Mouse (Mus musculus) midbrain, embryonic 14.5 days (tissue): ENCODE measurements at regions not wholly inside any gene's neighbourhood (a gene's known extent, or its start where the extent isn't known, plus 50 kb on each side); places are given as distances from the start of the nearest gene placed in this dataset.

Experiments used
- ATAC-seq: fragments of 200-750 bp; cut with Nextera tagmentation; 2 replicates; pipeline ENCODE4 v1.8.0; 2017; ENCODE audit warnings: moderate number of reproducible peaks, moderate library complexity; ENCODE audit not compliant: low FRiP score, low TSS enrichment
- DNase-seq: peaks from one replicate; pipeline ENCODE4 v3.0.0-alpha.2; 2015
- H3K27ac ChIP-seq: fragments of 300-500 bp; sonication (generic); replicated peaks from 2 replicates; pipeline ENCODE4 v1.5.1; 2014; ENCODE audit warnings: mild to moderate bottlenecking, low read depth, low read length, moderate library complexity
- H3K27me3 ChIP-seq: fragments of 300-500 bp; sonication (generic); 2 replicates; pipeline ENCODE4 v1.6.1; 2014; ENCODE audit warnings: low read length, control low read depth, mixed read lengths; ENCODE audit not compliant: control insufficient read depth, insufficient read depth
- H3K36me3 ChIP-seq: fragments of 300-500 bp; sonication (generic); 2 replicates; pipeline ENCODE4 v1.6.1; 2014; ENCODE audit warnings: low read length, control low read depth; ENCODE audit not compliant: control insufficient read depth, insufficient read depth
- H3K4me1 ChIP-seq: fragments of 300-500 bp; sonication (generic); 2 replicates; pipeline ENCODE4 v1.6.1; 2014; ENCODE audit warnings: mild to moderate bottlenecking, antibody characterized with exemption, low read length, control low read depth; ENCODE audit not compliant: control insufficient read depth, insufficient read depth
- H3K4me2 ChIP-seq: fragments of 300-500 bp; sonication (generic); 2 replicates; pipeline ENCODE4 v1.6.1; 2014; ENCODE audit warnings: mild to moderate bottlenecking, low read length, moderate library complexity
- H3K4me3 ChIP-seq: fragments of 300-500 bp; sonication (generic); replicated peaks from 2 replicates; pipeline ENCODE4 v1.5.1; 2014; ENCODE audit warnings: low read depth, low read length
- H3K9ac ChIP-seq: fragments of 300-500 bp; sonication (generic); replicated peaks from 2 replicates; pipeline ENCODE4 v1.6.1; 2014; ENCODE audit warnings: mild to moderate bottlenecking, low read length, moderate library complexity
- H3K9me3 ChIP-seq: fragments of 300-500 bp; sonication (generic); 2 replicates; pipeline ENCODE4 v1.6.1; 2016; ENCODE audit warnings: low read length, control low read depth, mixed read lengths; ENCODE audit not compliant: control insufficient read depth
- whole genome bisulfite sequencing: fragments of 180-500 bp; shearing (Covaris S2); extraction: QIAGEN DNeasy Blood & Tissue Kit; methylation state at CpG from one replicate; pipeline ENCODE4 v1.1.7; 2014; 5-methylcytosine and 5-hydroxymethylcytosine counted together

GRCm38 (mm10) chr4:54470022-54471008, 474.5 kb upstream of the Zfp462 start:
- whole genome bisulfite sequencing: 53% methylated on average over 13 of the region's 13 CpGs
- peak; percentile 76 for DNase-seq
- H3K9ac ChIP-seq: no peak overlapping the region
- no peaks in the 10 kb centered on the region for H3K36me3 ChIP-seq
- peak; percentile 58 for ATAC-seq
- no peaks in the 10 kb centered on the region for H3K27me3 ChIP-seq
- no peak overlapping the region for H3K4me2 ChIP-seq
- no peaks in the 10 kb centered on the region for H3K9me3 ChIP-seq
- H3K4me1 ChIP-seq: no peaks in the 10 kb centered on the region
- H3K4me3 ChIP-seq: no peak overlapping the region
- no peak overlapping the region for H3K27ac ChIP-seq

DNA sequence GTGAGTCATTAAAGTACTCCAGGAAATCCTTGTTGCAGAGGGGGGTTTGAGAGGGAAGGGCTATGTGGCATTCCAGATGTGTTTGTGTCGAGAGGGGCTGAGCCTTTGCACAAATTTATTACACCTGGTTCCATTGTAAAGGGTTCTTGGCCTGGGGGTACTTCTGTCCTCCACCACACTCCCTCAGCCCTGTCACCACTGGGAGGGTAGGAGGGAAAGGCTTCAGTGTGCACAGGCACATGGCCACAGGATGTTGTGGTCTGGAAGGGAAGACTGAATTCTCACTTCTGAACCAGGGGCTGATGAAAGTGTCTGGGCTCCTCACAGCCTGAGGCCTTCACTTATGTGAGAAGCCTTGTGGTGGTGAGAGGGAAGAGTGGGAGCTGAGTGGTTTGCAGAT, 473.8 kb upstream of the Zfp462 start:
- Histone ChIP-seq H3K4me1 (no peaks in the 10 kb centered on the region), H3K4me3 (no peak overlapping the region), H3K9ac (no peak overlapping the region), H3K27me3 (no peaks in the 10 kb centered on the region), H3K9me3 (no peaks in the 10 kb centered on the region), H3K4me2 (no peak overlapping the region), H3K36me3 (no peaks in the 10 kb centered on the region), H3K27ac (no peak overlapping the region)
- 78% methylated on average over 1 of the region's 1 CpGs for WGBS
- DNase-seq (no peak), ATAC-seq (no peak)

GRCm38 (mm10) chr4:54481766-54482165, 463.1 kb upstream of the Zfp462 start:
- Histone ChIP-seq H3K27ac (no peak overlapping the region), H3K4me2 (no peak overlapping the region), H3K4me3 (no peak overlapping the region), H3K9me3 (no peaks in the 10 kb centered on the region), H3K4me1 (no peaks in the 10 kb centered on the region), H3K9ac (no peak overlapping the region), H3K36me3 (no peaks in the 10 kb centered on the region), H3K27me3 (no peaks in the 10 kb centered on the region)
- DNase-seq (no peak), ATAC-seq (no peak)
- WGBS: 89% methylated on average over 2 of the region's 2 CpGs

GRCm38 (mm10) chr4:54493074-54493473, 451.8 kb upstream of the Zfp462 start:
- H3K9me3 ChIP-seq: no peaks in the 10 kb centered on the region
- DNase-seq (no peak), ATAC-seq (no peak)
- no peaks in the 10 kb centered on the region for H3K36me3 ChIP-seq
- no peaks in the 10 kb centered on the region for H3K27me3 ChIP-seq
- H3K4me2 ChIP-seq: no peak overlapping the region
- H3K9ac ChIP-seq: no peak overlapping the region
- H3K4me1 ChIP-seq: no peaks in the 10 kb centered on the region
- H3K27ac ChIP-seq: no peak overlapping the region
- no peak overlapping the region for H3K4me3 ChIP-seq
- 90% methylated on average over 6 of the region's 6 CpGs for WGBS

DNA sequence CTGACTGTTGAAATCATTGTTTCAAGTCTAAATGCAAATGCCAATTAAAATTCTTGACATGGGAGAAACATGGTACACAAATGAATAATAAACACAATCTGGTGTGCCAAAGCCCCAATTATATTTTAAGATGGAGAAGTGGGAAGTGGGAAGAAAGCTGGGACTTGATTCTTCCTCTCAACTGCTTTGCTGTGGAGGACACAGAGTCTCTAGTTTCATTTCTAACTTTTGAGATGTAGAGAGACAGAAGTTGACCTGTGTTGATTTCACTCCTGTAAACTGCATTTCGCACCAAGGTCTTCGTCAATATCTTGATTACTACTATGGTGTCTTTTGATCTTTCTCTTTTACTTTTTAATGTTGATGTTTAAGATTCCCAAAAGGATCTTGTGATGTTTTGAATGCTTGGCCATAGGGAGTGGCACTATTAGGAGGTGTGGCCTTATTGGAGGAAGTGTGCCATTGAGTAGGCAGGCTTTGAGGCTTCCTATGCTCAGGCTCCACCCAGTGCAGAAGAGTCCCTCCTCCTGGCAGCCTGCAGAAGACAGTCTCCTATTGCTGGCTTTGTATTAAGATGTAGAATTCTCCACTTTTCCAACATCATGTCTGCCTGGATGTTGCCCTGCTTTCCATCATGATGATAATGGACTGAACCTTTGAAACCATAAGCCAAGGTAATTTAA, 447.4 kb upstream of the Zfp462 start:
- no peak overlapping the region for H3K4me3 ChIP-seq
- H3K4me1 ChIP-seq: no peaks in the 10 kb centered on the region
- no peaks in the 10 kb centered on the region for H3K36me3 ChIP-seq
- H3K9ac ChIP-seq: no peak overlapping the region
- no peak overlapping the region for H3K27ac ChIP-seq
- H3K4me2 ChIP-seq: no peak overlapping the region
- H3K9me3 ChIP-seq: no peaks in the 10 kb centered on the region
- no peaks in the 10 kb centered on the region for H3K27me3 ChIP-seq
- WGBS: 99% methylated on average over 2 of the region's 2 CpGs
- DNase-seq (no peak), ATAC-seq (no peak)

DNA sequence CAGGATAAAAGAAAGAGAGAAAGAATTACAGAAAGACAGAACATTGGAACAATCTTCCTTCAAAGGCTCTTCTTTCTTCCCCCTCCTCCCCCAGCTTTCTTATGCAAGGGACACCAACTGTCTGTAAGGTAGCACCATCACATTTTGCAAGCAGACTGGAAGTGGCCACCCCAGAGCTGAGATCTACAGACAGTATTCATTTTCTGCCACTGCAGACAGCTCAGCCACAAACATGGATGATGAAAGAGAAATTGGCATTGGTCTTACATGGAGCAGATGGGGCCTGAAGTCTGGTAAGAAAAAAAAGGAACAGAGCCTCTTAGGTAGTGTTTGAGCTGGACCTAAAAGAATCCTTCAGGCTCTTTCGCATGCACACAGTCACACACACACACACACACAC, 428.9 kb upstream of the Zfp462 start:
- H3K4me3 ChIP-seq: no peak overlapping the region
- no peak for ATAC-seq
- WGBS: 92% methylated on average over 1 of the region's 1 CpGs
- no peak for DNase-seq
- H3K36me3 ChIP-seq: no peaks in the 10 kb centered on the region
- H3K4me2 ChIP-seq: no peak overlapping the region
- H3K4me1 ChIP-seq: no peaks in the 10 kb centered on the region
- no peak overlapping the region for H3K9ac ChIP-seq
- H3K27ac ChIP-seq: no peak overlapping the region
- no peaks in the 10 kb centered on the region for H3K27me3 ChIP-seq
- H3K9me3 ChIP-seq: no peaks in the 10 kb centered on the region

GRCm38 (mm10) chr4:54523283-54523682, 421.6 kb upstream of the Zfp462 start:
- Histone ChIP-seq H3K27me3 (no peaks in the 10 kb centered on the region), H3K4me3 (no peak overlapping the region), H3K4me1 (no peaks in the 10 kb centered on the region), H3K36me3 (no peaks in the 10 kb centered on the region), H3K27ac (no peak overlapping the region), H3K4me2 (no peak overlapping the region), H3K9me3 (no peaks in the 10 kb centered on the region), H3K9ac (no peak overlapping the region)
- WGBS: 87% methylated on average over 5 of the region's 5 CpGs
- ATAC-seq (no peak), DNase-seq (no peak)

DNA sequence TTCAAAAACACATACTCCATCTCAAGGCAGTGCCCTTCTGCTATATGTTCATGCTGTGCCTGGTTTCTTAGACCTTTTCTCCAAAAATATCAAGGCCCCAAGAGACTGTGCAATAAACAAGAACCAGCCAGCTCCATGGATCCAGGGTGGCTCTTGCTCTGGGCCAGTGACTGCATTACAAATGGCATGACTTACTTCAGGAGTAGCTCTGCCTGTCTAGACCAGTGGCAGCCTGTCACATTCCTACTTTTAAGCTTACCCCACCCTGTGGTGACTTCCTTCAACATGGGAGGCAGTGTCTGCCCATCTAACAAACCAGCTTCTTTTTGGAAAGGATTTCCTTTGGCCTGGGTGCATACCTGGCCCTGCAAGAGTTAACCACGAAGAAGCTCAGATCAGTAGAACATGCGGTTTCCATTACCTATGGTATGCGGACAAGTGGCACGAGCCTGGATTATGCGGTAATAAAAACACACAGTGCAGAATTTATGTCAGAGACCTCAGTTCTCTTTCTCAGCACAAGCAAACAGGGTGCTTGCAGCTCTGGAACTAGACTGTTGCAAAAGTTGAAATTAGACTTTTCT, 418.8 kb upstream of the Zfp462 start:
- WGBS: 86% methylated on average over 5 of the region's 5 CpGs
- H3K27ac ChIP-seq: no peak overlapping the region
- no peak overlapping the region for H3K9ac ChIP-seq
- no peaks in the 10 kb centered on the region for H3K36me3 ChIP-seq
- DNase-seq: no peak
- no peak overlapping the region for H3K4me2 ChIP-seq
- H3K4me3 ChIP-seq: no peak overlapping the region
- ATAC-seq: no peak
- H3K27me3 ChIP-seq: no peaks in the 10 kb centered on the region
- H3K9me3 ChIP-seq: no peaks in the 10 kb centered on the region
- H3K4me1 ChIP-seq: no peaks in the 10 kb centered on the region
